Mouse (Mus musculus) ES-E14 (cell line): ENCODE results near the gene Eef1g.

Experiments
- CHD2 ChIP-seq: IDR thresholded peaks from 2 replicates; pipeline ENCODE4 v1.6.1; 2014; ENCODE audit warnings: mild to moderate bottlenecking, low read depth, low read length, inconsistent platforms
- HCFC1 ChIP-seq: IDR thresholded peaks from 2 replicates; pipeline ENCODE4 v1.6.1; 2012; ENCODE audit warnings: low read length, inconsistent platforms, borderline replicate concordance; ENCODE audit not compliant: insufficient read depth
- MAFK ChIP-seq: IDR thresholded peaks from 2 replicates; pipeline ENCODE4 v1.6.1; 2014; ENCODE audit warnings: mild to moderate bottlenecking, low read depth, low read length, inconsistent platforms; ENCODE audit not compliant: insufficient read depth
- ZC3H11A ChIP-seq: IDR thresholded peaks from 2 replicates; pipeline ENCODE4 v1.6.1; 2012; ENCODE audit warnings: low read depth, mild to moderate bottlenecking, inconsistent platforms, low read length, borderline replicate concordance
- ZNF384 ChIP-seq: IDR thresholded peaks from 2 replicates; pipeline ENCODE4 v1.6.1; 2012; ENCODE audit warnings: low read depth, low read length, inconsistent platforms

DNA sequence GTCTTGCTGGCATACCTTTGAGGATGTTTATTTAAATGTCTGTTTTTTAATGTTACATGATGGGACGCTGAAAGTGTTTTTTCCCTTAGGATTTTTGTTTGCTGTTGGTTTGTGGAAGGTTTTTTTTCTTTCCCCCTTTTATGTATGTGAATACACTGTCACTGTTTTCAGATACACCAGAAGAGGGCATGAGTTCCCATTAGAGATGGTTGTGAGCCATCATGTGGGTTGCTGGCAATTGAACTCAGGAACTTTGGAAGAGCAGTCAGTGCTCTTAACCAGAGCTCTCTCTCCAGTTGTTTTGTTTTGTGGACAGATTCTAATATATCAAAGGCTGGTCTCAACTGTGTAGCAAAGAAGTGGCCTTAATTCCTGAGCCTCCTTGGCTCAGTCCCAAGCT is 7.8 kb downstream of the Eef1g start:
- no peak for TF ChIP-seq CHD2
- TF ChIP-seq HCFC1, result no peak
- TF ChIP-seq ZNF384, result no peak
- no peak for TF ChIP-seq MAFK
- no peak for TF ChIP-seq ZC3H11A
